Mouse (Mus musculus) lung, postnatal 4 days (tissue): Measurements from ENCODE around the gene Anapc11.
"Not testable (repeated sequence)": the region's sequence is repeated elsewhere in the genome, so short reads cannot be mapped to it uniquely, and the experiment has no call there.

Experiments used
- DNase-seq, 2 experiments: peaks; one replicate each; pipeline ENCODE4 v3.0.0; 2021

Gene Anapc11

DNA sequence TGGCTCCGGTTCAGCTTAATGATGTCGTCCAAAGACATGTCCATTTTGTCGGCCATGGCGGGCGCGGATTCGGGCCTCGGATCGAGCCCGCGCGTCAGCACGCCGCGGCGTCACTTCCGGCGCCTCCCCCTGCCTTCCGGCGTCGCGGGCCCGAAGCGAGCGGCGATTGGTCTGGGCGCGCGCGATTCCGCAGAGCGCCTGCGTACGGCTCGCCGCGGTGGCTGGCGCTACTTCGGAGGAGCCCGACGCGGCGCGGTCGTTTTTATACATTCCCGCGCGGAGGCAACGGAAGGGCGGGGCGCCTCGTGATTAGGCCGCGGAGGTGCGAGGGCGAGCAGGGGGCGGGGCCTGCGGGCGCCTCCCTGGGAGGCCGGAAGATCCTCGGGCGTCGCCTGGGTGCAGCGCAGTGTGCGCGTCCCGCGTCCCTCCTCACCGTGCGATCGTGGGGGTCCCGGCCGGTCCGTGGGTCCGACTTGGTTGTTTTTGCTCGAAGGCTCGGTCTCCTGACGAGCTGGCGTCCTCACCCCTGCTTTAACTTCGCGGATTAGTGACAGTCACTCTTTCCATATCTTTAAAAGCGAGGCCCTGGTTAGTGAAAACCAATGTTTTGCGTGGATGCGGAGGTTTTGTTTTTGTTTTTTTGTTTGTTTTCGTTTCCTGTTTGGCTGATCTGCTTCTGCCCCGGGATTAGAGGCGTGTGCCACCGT, at the start of gene Anapc11, which contains the start of gene Alyref:
Gene Anapc11, plus strand, starts transcription at position 139 of the 707 bp plus-strand sequence.
Gene Alyref, minus strand, starts transcription at position 83 of the 707 bp plus-strand sequence.
- DNase-seq = peak; percentile 95 to 98

DNA sequence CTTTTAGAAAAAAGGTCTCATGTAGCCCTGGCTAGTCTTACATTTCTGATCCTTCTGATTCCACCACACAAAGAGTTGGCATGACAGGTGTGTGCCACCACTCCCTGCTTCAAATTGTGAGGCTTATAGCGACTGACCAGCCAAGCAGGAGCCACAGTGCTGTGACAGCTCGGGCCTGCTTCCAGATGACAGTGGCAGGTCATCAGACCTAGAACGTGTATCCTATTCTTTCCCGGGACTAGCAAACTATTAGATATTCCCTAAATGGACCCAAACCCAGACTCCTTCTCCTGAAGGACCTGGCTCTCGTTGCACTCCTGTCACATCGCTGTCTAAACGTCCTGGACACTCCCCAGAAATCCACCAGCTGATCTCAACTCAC, 49.4 kb upstream of the Anapc11 start:
- no peak for DNase-seq

DNA sequence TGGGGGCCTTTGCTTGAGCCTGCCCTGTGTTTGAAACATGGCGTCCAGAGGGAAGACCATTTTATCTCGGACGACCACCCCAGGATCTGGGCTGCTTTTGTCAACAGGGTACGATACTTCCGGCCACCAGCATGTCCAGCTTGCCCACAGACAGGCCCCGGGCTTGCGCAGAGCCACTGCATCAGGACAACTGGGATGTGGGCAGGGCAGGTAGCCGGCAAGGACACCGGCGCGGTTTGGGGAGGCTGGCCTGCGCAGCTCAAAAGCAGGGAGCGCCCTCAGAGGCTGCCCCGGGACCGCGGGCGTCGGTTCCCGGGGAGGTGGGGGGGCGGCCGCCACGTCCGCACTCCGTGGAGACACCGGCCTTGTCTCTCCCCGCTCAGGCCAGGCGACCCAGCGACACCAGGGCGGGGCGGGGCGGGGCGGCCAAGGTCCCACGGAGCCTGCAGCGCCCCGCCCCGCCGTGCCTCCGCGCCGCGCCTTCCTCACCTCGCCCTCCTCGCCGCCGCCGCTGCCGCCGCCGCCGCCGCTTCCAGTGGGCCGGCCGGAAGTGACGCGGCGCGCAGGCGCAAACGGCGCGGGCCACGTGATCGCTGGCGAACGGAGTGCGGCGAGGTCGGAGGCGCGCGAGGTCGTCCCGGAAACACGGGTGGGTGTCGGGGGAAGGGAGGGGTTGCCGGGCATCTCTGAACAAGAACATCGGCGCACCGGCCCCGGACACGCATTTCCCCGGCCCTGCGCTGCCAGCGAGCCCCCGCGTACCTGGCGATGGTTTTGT, 48.9 kb upstream of the Anapc11 start, which contains the start of gene Mcrip1:
Gene Mcrip1, minus strand, starts transcription at position 560 of the 778 bp plus-strand sequence.
- DNase-seq = peak; percentile 96 to 97

DNA sequence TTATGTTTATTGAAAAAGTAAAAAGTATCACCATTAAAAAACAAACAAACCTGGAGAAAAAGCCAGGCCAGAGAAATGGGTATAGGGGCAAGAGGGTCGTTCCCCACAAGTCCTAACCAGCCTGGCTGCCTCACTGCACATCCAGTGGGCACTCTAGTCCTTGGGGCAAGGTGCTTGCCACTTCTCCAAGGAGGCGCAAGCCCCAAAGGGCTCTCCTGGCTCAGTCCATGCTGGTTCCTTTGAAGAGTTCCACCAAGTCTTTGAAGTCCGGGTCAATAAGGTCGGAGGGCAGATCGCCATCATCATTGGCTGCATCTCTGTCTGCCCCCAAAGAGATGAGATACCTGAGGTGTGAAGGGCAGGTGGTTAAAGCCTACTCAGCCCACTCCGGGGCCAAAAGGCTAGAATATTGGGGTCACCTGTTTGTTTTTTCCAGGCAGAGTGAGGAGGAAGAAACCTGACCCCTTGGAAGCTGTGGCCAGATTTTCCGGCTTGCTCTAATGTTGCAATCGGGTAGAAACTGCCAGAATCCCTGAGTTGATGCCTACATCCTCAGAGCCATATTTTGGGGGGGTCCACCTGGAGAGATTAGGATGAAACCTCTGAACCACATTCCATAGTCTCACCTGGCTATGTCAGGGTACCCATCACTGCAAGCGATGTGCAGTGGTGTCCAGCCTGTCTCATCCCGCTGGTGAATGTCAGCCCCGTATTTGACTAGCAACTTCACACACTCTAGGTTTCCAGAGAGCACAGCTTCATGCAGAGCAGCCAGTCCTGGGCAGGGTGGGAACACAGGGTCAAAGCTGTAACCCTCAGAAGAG, 48.0 kb upstream of the Anapc11 start:
- no peak for DNase-seq

DNA sequence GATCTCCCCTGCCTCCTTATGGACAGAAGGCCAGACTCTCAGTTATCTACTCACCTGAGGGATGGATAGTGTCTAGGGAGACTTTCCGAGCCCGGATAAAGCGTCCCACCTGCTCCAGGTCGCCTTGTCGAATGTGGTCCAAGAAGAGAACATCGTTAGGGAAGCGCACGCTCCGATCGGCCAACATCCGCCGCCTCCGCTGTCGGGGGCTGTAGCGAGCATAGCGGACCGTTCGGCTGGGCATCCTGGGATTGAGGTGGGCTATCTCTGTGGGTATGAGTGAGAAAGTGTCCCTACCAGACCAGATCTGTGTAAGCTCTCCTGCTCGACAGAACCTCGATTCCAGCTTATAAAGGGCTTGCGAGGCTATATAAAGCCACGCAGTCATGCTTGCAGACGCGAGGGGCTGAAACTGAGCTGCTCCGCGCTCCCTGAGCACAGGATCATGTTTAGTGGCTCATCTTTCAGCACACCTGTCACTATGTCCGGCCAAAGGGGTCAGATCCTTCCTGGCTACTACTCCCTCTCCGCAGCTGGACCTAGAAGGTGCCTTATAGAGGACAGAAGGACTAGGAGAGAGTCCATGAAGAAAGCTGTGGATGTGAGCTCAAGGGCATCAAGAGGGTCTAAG, 47.3 kb upstream of the Anapc11 start, which contains the start of gene Ppp1r27:
Gene Ppp1r27, minus strand, starts transcription at position 323 of the 631 bp plus-strand sequence.
- DNase-seq = no peak

DNA sequence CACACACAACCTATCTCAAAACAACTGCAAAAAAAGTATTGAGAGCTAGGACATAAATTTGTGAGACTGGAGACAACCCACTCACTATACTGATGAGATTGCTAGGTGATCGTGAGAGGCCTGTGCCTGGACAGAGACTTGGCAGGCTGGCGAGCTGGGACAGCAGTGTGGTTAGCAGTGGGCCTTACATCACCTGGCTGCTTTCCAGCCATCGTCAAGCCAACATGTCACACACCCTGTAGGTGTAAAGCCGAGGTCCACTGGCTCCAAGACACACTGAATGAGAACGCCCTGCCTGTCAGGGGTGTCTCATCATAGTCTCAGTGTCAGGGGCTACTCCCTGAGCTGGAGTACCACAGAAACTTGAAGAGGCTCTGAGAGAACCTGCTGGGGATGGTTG, 45.5 kb upstream of the Anapc11 start:
- DNase-seq = no peak

DNA sequence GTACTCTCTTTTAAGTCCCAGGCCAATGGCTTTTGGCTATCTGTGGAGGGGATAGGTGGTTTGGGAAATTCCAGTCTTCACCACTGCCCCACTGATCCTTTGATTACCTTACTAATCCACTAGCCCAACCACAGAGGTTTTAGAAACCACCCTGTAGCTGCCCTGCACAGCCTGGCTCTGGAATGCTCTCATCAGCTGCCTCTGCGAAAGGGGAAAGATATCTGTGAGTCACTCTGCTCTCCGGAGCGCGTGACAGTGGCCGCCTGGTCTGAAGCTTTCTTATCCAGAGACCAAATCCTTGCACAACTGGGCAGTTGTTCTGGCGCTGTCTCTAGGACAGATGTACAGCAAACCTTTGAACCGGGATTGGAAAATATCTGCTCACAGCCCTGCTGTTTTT, 43.4 kb upstream of the Anapc11 start:
- no peak for DNase-seq

DNA sequence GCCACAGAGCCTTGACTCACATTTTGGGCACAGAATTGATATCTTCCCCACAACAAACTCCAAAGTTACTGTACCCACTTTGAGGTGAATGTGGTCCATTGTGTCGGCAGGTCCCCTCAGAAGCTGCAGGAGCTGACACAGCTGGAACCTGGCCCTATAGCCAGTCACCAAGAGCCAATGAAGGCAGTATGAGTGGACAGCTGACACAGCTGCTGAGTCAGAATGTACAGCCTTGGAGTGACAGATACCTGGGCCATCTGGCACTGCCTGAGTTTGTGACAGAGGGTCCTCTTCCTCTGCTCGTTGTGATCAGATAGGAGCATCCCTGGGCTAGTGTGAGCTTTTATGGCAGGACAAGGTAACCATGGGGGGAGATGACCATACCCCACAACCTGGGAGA, 43.0 kb upstream of the Anapc11 start:
- DNase-seq = no peak

DNA sequence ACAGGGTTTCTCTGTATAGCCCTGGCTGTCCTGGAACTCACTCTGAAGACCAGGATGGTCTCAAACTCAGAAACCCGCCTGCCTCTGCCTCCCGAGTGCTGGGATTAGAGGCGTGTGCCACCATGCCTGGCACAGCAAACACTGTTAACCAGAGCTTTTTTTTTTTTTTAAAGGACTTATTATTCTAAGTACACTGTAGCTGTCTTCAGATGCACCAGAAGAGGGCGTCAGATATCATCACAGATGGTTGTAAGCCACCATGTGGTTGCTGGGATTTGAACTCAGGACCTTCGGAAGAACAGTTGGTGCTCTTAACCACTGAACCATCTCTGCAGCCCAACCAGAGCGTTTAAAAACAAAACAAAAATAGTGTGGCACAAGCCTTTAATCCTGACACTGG, 39.4 kb upstream of the Anapc11 start:
- not testable (repeated sequence) for DNase-seq

DNA sequence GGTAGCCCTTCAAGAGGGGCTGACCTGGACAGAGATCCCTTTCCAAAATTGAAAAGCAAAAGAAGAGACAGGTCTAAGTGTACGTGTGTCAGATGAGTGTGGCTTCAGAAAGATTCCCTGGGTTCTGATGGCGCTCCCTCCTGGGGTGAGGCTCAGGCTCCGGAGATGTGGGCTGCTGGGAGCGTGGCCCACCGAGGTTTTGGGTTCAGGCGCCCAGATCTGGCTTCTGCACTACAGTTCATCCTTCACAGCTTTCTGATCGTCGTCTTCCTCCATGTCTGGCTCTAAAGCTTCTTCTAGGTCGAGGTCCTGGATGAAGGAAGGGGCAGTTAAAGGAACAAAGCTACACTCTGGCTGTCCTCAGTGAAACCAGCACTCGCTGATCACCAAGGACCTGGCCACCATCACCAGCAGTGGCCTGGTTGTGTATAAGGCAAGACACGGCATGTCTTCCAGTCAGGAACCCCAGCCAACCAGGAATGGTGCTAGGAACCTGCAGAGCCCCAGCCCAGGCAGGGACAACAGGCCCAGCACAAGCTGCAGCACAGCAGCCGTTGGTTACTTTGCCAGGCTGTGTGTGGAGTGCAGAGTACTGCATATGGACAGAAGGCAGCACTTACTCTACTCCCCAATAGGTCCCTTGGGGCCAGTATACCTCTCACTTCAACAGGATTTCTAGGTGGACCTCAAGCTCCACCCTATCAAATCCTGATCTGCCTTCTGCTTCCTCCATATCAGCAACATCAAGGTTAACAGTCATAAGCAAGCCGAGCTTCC, 37.1 kb upstream of the Anapc11 start:
- no peak for DNase-seq

DNA sequence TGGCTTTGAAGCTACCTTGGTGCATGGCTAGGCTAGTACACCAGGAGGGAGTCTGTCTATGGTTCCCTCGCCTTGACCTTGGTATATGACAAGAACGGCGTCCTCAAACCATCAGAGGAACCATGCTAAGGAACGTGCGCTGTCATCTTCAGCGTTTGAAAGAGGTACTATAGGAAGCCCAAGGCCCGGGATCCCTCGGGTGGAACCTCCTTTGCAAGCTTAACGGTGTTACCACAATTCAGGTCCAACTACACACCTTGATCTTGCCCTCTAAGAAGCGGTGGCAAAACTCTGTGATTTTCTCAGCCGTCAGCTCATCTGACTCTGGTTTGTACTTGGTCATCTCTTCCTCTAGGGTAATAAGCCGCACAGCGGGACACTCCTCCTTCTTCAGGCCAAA, 35.3 kb upstream of the Anapc11 start:
- DNase-seq = no peak

DNA sequence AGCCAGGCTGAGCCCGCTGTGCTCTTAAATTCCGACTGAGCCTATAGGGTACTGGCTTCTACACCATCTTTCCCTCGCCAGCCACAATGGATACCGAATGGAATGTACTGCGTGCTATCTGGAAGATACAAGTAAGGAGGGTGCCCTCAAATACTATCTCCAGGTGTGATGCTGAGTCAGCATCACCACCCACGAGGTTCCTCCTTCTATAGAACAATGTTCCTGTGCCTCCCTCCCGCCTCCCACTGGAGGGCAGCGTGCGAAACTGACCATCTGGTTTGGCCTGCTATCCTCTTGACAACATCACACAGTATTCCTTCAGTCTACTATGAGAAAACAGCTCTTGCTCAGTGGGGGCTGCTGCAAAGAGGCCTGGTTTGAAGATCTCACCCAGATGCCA, 33.1 kb upstream of the Anapc11 start:
- DNase-seq = no peak

DNA sequence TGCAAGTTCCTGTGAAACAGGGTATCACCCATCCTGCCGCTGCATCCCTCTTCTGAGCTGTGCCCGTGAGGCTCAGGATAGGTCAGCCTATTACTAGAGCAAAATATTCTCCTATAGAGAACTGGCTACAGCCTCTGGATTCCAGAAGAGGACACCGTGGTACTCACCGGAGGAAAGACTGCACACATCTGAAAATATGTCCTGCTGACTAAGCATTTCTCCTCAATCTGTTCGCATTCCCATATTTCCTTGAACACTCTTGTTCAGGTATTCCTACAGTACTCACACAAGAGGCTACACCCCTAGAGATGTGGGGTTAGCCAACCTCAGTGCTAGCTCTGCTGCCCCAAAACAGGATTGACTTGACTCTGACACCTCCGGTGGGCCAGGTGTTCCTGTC, 29.9 kb upstream of the Anapc11 start:
- no peak for DNase-seq

DNA sequence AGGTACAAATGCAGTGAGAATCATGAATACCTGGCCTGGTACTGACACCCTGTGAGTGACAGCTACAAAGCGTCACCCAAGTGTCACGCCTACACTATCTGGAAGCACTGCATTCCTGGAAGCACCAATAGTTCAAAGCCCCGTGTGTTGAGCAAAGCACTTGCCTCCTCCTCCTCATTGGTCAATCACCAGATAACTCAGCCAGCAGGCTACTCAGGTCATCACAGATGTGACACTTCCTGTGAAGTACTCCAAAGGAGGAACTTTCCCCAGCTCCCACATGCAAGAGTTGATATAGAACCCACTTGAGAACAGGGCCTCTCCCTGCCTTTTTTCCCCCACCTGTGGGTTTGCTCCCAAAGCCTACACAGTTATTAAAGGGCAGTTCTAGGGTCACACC, 27.1 kb upstream of the Anapc11 start:
- no peak for DNase-seq

DNA sequence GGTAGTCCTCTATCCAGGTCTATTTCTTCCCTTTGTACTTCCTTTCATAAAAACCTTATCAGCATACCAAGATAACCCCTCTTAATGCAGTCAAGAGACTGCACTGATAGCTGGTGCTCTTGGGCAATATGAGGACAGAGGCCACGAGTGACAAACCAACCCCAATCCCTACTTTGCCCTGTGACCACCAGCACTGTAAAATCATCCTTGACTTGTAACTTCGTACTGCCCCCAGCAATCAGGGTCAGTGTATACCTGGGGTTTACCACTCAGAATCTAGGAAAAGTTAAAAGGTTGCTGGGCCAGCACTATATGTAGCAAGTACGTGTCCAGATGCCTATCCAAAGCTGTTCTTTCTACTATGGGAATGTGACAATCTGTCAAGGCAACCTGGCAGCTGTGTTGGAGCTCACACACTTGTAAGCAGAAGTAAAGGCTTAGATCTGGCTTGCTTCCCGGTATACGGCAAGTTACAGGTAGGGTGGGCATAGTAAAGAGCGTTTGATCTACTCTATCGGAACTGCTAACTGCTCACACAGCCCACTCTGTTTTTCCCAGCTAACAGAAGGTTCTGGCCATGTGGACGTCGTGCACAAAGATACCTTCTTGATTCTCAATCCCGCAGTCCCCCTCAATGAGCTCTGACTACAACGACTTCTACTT, 26.3 kb upstream of the Anapc11 start:
- no peak for DNase-seq

DNA sequence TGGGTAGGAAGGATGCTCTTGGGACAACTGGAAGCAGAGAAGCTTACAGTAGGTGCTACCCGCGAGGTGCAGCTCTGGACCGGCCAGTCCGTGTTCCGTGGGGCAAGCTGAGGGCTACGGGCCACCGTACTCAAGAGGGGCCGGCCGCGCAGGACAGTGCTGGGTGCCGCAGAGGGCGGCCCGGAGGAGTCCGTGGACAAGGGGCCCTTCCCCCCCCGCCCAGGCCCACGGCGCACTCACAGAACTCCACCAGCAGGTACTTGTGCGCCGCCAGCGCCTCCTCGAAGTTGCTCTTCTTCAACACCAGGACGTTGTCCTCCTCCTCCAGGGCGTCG, 25.8 kb upstream of the Anapc11 start:
- no peak for DNase-seq

DNA sequence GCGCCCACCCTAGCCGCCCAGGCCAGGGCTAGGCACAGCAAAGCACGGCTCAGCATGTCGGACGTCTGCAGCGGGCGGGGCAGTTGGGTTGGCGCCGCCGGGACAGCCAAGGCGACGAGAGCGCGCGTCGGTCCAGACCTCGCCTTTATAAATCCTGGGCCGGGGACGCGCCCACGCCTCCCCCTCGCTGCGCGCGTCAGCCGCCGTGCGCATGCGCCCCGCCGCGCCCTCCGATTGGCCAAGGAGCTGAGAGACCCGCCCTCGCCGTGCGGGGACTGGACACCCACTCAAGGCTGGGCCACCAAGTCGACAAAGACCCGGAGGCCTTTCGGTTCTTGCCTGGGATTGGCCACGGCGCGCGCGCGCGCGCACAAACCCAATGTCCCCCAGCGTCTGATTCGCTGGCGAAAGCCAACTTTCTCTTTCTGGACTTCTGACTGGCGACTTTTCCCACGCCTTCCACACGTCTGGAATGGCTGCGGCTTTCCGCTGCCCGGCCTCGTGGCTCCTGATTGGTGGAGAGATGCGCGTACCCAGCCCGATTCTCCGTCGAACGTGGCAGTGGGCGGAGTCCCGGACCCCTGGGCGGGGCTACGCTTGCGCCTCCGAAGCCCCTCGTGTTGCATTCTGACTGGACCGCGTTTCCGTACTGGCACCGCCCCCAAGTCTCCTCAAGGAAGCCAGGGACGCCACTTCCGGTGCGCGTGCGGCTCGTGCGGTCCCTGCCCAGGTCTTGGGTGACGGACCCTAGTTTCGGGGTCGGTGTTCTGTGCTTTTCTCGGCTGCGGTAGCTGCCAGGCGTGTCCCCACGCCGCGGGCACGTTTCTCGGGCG, 25.3 kb upstream of the Anapc11 start, which contains the start of gene P4hb:
Gene P4hb, minus strand, starts transcription at position 502 of the 833 bp plus-strand sequence.
- DNase-seq = peak; percentile 100

DNA sequence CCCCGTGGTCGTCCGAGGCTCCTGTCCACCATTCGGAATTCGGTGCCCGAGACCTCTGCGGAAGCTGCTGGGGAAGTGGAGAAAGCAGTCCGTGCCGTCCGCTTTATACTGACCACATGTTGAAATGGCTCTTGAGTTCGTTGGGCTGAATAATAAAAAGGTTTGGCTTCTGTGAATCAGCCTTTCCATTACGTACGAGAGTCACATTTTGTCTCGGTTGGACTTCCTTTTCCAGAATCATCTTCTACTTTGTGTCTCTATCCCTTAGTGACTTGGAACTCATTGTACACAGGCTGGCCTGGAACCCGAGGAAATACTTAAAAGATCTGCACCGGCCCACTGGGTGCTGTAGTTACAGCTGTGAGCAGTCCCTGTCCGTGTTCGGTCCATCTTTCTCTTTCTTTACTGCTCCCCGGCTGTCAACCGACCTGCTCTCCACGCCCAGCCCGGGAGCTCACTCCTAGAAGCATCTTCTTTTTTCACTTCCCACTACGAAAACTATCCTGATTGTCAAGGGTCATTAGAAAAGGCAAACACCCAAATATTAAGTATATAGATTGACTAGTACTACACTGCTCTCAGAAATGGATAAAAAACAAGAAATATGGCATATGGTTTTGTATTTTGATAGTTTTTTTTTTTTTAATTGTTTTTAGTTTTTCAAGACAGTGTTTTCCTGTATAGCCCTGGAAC, 24.5 kb upstream of the Anapc11 start:
- no peak for DNase-seq

DNA sequence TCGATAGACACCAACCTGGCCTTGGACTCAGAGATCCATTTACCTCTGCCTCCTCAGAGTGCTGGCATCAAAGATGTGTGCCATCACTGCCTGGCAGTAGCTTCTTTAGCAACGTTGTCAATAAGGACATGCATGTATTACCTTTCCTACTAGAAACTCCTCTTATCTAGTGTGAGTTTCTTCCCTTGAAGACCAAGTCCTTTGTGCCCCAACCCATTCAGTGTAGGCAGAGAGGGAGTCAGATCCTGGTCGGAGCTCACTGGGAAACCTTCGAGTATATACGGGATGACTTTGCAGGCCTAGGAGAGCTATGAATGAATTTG, 24.0 kb upstream of the Anapc11 start:
- no peak for DNase-seq

DNA sequence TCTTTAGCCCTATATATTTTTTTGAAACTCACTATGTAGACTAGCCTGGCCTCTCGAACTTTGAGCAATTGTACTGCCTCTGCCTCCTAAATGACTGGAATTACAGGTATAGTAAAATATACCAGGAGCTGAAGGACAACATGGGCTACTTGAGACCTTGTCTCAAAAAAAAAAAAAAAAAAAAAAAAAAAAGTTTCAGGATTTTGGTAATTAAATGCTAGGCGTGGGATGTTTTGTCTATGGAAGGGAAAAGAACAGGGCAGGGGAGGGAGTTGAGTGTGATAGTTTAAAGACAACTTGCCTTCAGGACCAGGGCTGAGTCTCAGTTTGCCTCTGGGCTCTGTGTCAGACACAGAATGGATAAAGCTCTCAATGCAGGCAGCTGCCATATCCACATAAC, 23.2 kb upstream of the Anapc11 start:
- no peak for DNase-seq
